Mouse (Mus musculus) hindbrain, embryonic 10.5 days (tissue): Measurements from ENCODE around the gene Ifi27l2b. TPM values are rescaled to one million over a fixed set of nuclear protein-coding genes. Genes with fewer than 3 reads are reported as not detected.
"Not testable (repeated sequence)": the region's sequence is repeated elsewhere in the genome, so short reads cannot be mapped to it uniquely, and the experiment has no call there.

ENCODE experiments used
- DNase-seq: peaks from one replicate; pipeline ENCODE4 v3.0.0-alpha.2; 2017; ENCODE audit warnings: low spot score
- H3K27ac ChIP-seq: fragments of 300-500 bp; sonication (generic); 2 replicates; pipeline ENCODE4 v1.5.1; 2016; ENCODE audit warnings: mild to moderate bottlenecking, moderate library complexity
- H3K27me3 ChIP-seq: fragments of 300-500 bp; sonication (generic); 2 replicates; pipeline ENCODE4 v1.6.1; 2016; ENCODE audit warnings: mild to moderate bottlenecking; ENCODE audit not compliant: poor library complexity, insufficient read depth, severe bottlenecking
- H3K36me3 ChIP-seq: fragments of 300-500 bp; sonication (generic); 2 replicates; pipeline ENCODE4 v1.6.1; 2016; ENCODE audit warnings: mild to moderate bottlenecking, moderate library complexity
- H3K4me1 ChIP-seq: fragments of 300-500 bp; sonication (generic); replicated peaks from 2 replicates; pipeline ENCODE4 v1.6.1; 2016; ENCODE audit warnings: mild to moderate bottlenecking
- H3K4me3 ChIP-seq: fragments of 300-500 bp; sonication (generic); 2 replicates; pipeline ENCODE4 v1.5.1; 2016; ENCODE audit warnings: mild to moderate bottlenecking, moderate library complexity
- H3K9me3 ChIP-seq: fragments of 300-500 bp; sonication (generic); 2 replicates; pipeline ENCODE4 v1.6.1; 2016; ENCODE audit warnings: mild to moderate bottlenecking, moderate library complexity
- WGBS: fragments of 180-500 bp; shearing (Covaris S2); methylation state at CpG from one replicate; pipeline ENCODE4 v1.1.7; 2016; 5-methylcytosine and 5-hydroxymethylcytosine counted together
- polyA plus RNA-seq: library from polyadenylated mRNA; unstranded; fragments of >200 nt; fragmentation: Nextera tagmentation; extraction: Ambion mirVana; gene quantifications from 2 replicates; pipeline ENCODE4 v1.2.1, GENCODE M21; 2016

Gene Ifi27l2b
- polyA plus RNA-seq, 1 experiment from 2014 or later, result not detected

- Histone ChIP-seq H3K4me3 (no peak overlapping the region), H3K27me3 (no peaks in the 10 kb centered on the region), H3K36me3 (no peaks in the 10 kb centered on the region), H3K4me1 (no peaks in the 10 kb centered on the region), H3K9me3 (no peaks in the 10 kb centered on the region), H3K27ac (no peak overlapping the region)
- WGBS, result 77% methylated on average over 5 of the region's 5 CpGs
- DNase-seq, result no peak
Measured at GRCm38 (mm10) chr12:103481671-103482070, 24.6 kb upstream of the Ifi27l2b start.

GRCm38 (mm10) chr12:103477461-103478015 is 20.5 kb upstream of the Ifi27l2b start:
- Histone ChIP-seq H3K27ac (no peak overlapping the region), H3K36me3 (no peaks in the 10 kb centered on the region), H3K9me3 (no peaks in the 10 kb centered on the region), H3K4me3 (no peak overlapping the region), H3K27me3 (no peaks in the 10 kb centered on the region), H3K4me1 (no peaks in the 10 kb centered on the region)
- 78% methylated on average over 7 of the region's 7 CpGs for WGBS
- DNase-seq, result no peak

GRCm38 (mm10) chr12:103476779-103477389 is 19.9 kb upstream of the Ifi27l2b start:
- Histone ChIP-seq H3K4me3 (no peak overlapping the region), H3K4me1 (no peaks in the 10 kb centered on the region), H3K9me3 (no peaks in the 10 kb centered on the region), H3K27ac (no peak overlapping the region), H3K27me3 (no peaks in the 10 kb centered on the region), H3K36me3 (no peaks in the 10 kb centered on the region)
- 83% methylated on average over 1 of the region's 1 CpGs for WGBS
- DNase-seq, result no peak

GRCm38 (mm10) chr12:103474481-103474880 is 17.5 kb upstream of the Ifi27l2b start:
- Histone ChIP-seq H3K27me3 (no peaks in the 10 kb centered on the region), H3K4me3 (no peak overlapping the region), H3K9me3 (no peaks in the 10 kb centered on the region), H3K4me1 (no peaks in the 10 kb centered on the region), H3K27ac (no peak overlapping the region), H3K36me3 (no peaks in the 10 kb centered on the region)
- no peak for DNase-seq
- 61% methylated on average over 2 of the region's 2 CpGs for WGBS

GRCm38 (mm10) chr12:103456727-103457126 is 296 bp downstream of the Ifi27l2b start:
- no CpG with 5 or more reads among the region's 1 CpGs for WGBS
- DNase-seq, H3K4me3 ChIP-seq, H3K9me3 ChIP-seq, H3K27ac ChIP-seq, H3K4me1 ChIP-seq, H3K36me3 ChIP-seq, H3K27me3 ChIP-seq: not testable (repeated sequence)

- H3K4me3 ChIP-seq, result no peak overlapping the region
- H3K9me3 ChIP-seq, result no peaks in the 10 kb centered on the region
- no peaks in the 10 kb centered on the region for H3K36me3 ChIP-seq
- H3K27me3 ChIP-seq, result no peaks in the 10 kb centered on the region
- DNase-seq, result no peak
- no peaks in the 10 kb centered on the region for H3K4me1 ChIP-seq
- H3K27ac ChIP-seq, result no peak overlapping the region
Measured at GRCm38 (mm10) chr12:103453361-103453760, 3.7 kb downstream of the Ifi27l2b start.

GRCm38 (mm10) chr12:103445060-103445459 is 12.0 kb downstream of the Ifi27l2b start:
- 89% methylated on average over 3 of the region's 3 CpGs for WGBS
- no peak overlapping the region for H3K27ac ChIP-seq
- H3K27me3 ChIP-seq, result no peaks in the 10 kb centered on the region
- no peaks in the 10 kb centered on the region for H3K36me3 ChIP-seq
- H3K4me1 ChIP-seq, result no peaks in the 10 kb centered on the region
- H3K4me3 ChIP-seq, result no peak overlapping the region
- DNase-seq, result no peak
- H3K9me3 ChIP-seq, result no peaks in the 10 kb centered on the region

- not testable (repeated sequence) for H3K4me3 ChIP-seq, H3K9me3 ChIP-seq, H3K4me1 ChIP-seq, DNase-seq, H3K27me3 ChIP-seq, H3K27ac ChIP-seq, H3K36me3 ChIP-seq
- 54% methylated on average over 6 of the region's 7 CpGs for WGBS
Measured at GRCm38 (mm10) chr12:103444261-103444660, 12.8 kb downstream of the Ifi27l2b start.

GRCm38 (mm10) chr12:103443524-103443923 is 13.5 kb downstream of the Ifi27l2b start, which contains the start of gene Ifi27l2a:
Gene Ifi27l2a (minus strand): TSS chr12:103443680.
- H3K36me3 ChIP-seq, result no peaks in the 10 kb centered on the region
- 54% methylated on average over 3 of the region's 3 CpGs for WGBS
- H3K9me3 ChIP-seq, result no peaks in the 10 kb centered on the region
- H3K27ac ChIP-seq, result no peak within 1 kb of the TSS
- no peak for DNase-seq
- H3K4me3 ChIP-seq, result no peak within 1 kb of the TSS
- no peaks in the 10 kb centered on the region for H3K4me1 ChIP-seq
- no peaks in the 10 kb centered on the region for H3K27me3 ChIP-seq

- Histone ChIP-seq H3K27me3 (no peaks in the 10 kb centered on the region), H3K4me1 (no peaks in the 10 kb centered on the region), H3K9me3 (no peaks in the 10 kb centered on the region), H3K36me3 (no peaks in the 10 kb centered on the region), H3K4me3 (no peak overlapping the region), H3K27ac (no peak overlapping the region)
- DNase-seq, result no peak
- WGBS, result 84% methylated on average over 1 of the region's 1 CpGs
Measured at GRCm38 (mm10) chr12:103437601-103438000, 19.4 kb downstream of the Ifi27l2b start.

GRCm38 (mm10) chr12:103434861-103435260 is 22.2 kb downstream of the Ifi27l2b start:
- Histone ChIP-seq H3K9me3 (no peaks in the 10 kb centered on the region), H3K36me3 (no peaks in the 10 kb centered on the region), H3K27ac (no peak overlapping the region), H3K4me1 (no peaks in the 10 kb centered on the region), H3K4me3 (no peak overlapping the region), H3K27me3 (no peaks in the 10 kb centered on the region)
- no peak for DNase-seq

GRCm38 (mm10) chr12:103433986-103434731 is 22.9 kb downstream of the Ifi27l2b start, which contains the start of gene Ifi27:
Gene Ifi27 (plus strand): TSS chr12:103434211.
- 81% methylated on average over 8 of the region's 8 CpGs for WGBS
- no peaks in the 10 kb centered on the region for H3K4me1 ChIP-seq
- H3K9me3 ChIP-seq, result no peaks in the 10 kb centered on the region
- H3K36me3 ChIP-seq, result no peaks in the 10 kb centered on the region
- DNase-seq, result no peak
- H3K27me3 ChIP-seq, result no peaks in the 10 kb centered on the region
- H3K27ac ChIP-seq, result no peak within 1 kb of the TSS
- no peak within 1 kb of the TSS for H3K4me3 ChIP-seq

GRCm38 (mm10) chr12:103433430-103433829 is 23.6 kb downstream of the Ifi27l2b start:
- Histone ChIP-seq H3K4me1 (no peaks in the 10 kb centered on the region), H3K4me3 (no peak overlapping the region), H3K9me3 (no peaks in the 10 kb centered on the region), H3K36me3 (no peaks in the 10 kb centered on the region), H3K27ac (no peak overlapping the region), H3K27me3 (no peaks in the 10 kb centered on the region)
- no peak for DNase-seq
- WGBS, result 92% methylated on average over 2 of the region's 2 CpGs
